Mouse (Mus musculus) heart, embryonic 11.5 days (tissue): Measurements from ENCODE around the gene Pinlyp. TPM values are rescaled to one million over a fixed set of nuclear protein-coding genes. Genes with fewer than 3 reads are reported as not detected.
A peak's percentile ranks its signal among the peaks of the same experiment; 100 is the strongest.

Experiments
- ATAC-seq: fragments of 200-750 bp; cut with Nextera tagmentation; replicated peaks from 2 replicates; pipeline ENCODE4 v1.8.0; 2017; ENCODE audit warnings: moderate library complexity; ENCODE audit not compliant: insufficient number of reproducible peaks, low FRiP score, low TSS enrichment
- H3K27ac ChIP-seq: fragments of 300-500 bp; sonication (generic); 2 replicates; pipeline ENCODE4 v1.5.1; 2014; ENCODE audit warnings: mild to moderate bottlenecking, low read depth, low read length
- H3K27me3 ChIP-seq: fragments of 300-500 bp; sonication (generic); 2 replicates; pipeline ENCODE4 v1.6.1; 2014; ENCODE audit warnings: mild to moderate bottlenecking, low read length, mixed read lengths; ENCODE audit not compliant: control insufficient read depth, insufficient read depth
- H3K36me3 ChIP-seq: fragments of 300-500 bp; sonication (generic); 2 replicates; pipeline ENCODE4 v1.6.1; 2014; ENCODE audit warnings: mild to moderate bottlenecking, low read length, moderate library complexity, mixed read lengths; ENCODE audit not compliant: control insufficient read depth, insufficient read depth
- H3K4me1 ChIP-seq: fragments of 300-500 bp; sonication (generic); 2 replicates; pipeline ENCODE4 v1.6.1; 2014; ENCODE audit warnings: low read length; ENCODE audit not compliant: control insufficient read depth, insufficient read depth
- H3K4me2 ChIP-seq: fragments of 300-500 bp; sonication (generic); 2 replicates; pipeline ENCODE4 v1.6.1; 2014; ENCODE audit warnings: mild to moderate bottlenecking, moderate library complexity
- H3K4me3 ChIP-seq: fragments of 300-500 bp; sonication (generic); 2 replicates; pipeline ENCODE4 v1.5.1; 2014; ENCODE audit warnings: low read depth, low read length
- H3K9ac ChIP-seq: fragments of 300-500 bp; sonication (generic); 2 replicates; pipeline ENCODE4 v1.6.1; 2014; ENCODE audit warnings: mild to moderate bottlenecking, low read depth, low read length, moderate library complexity
- H3K9me3 ChIP-seq: fragments of 300-500 bp; sonication (generic); replicated peaks from 2 replicates; pipeline ENCODE4 v1.6.1; 2016; ENCODE audit warnings: low read length; ENCODE audit not compliant: control insufficient read depth
- WGBS: fragments of 180-500 bp; shearing (Covaris S2); extraction: QIAGEN DNeasy Blood & Tissue Kit; methylation state at CpG from one replicate; pipeline ENCODE4 v1.1.7; 2014; ENCODE audit not compliant: insufficient replicate concordance; 5-methylcytosine and 5-hydroxymethylcytosine counted together
- polyA plus RNA-seq: library from polyadenylated mRNA; unstranded; fragments of >200 nt; fragmentation: Nextera tagmentation; extraction: Ambion mirVana; gene quantifications from 2 replicates; pipeline ENCODE4 v1.2.1, GENCODE M21; 2014

The Pinlyp gene
- not detected in 2 replicates for polyA plus RNA-seq

- Histone ChIP-seq H3K4me3 (peak within 1 kb of the TSS; percentile 88), H3K36me3 (peaks cover 3% of the 10 kb centered on the region; the same call in 1 of the 2 replicates), H3K4me1 (peaks cover 13% of the 10 kb centered on the region), H3K9ac (peak within 1 kb of the TSS; percentile 86), H3K9me3 (no peaks in the 10 kb centered on the region), H3K4me2 (peak within 1 kb of the TSS; percentile 73), H3K27ac (peak within 1 kb of the TSS; percentile 75), H3K27me3 (no peaks in the 10 kb centered on the region)
- no peak for ATAC-seq
- 38% methylated on average over 13 of the region's 13 CpGs for whole genome bisulfite sequencing
These were observed at the start of gene Pinlyp, which contains the start of gene Xrcc1 for GRCm38 (mm10) chr7:24546068-24546614. Gene Pinlyp (minus strand): TSS chr7:24546118. Gene Xrcc1 (plus strand): TSS chr7:24546289.

DNA sequence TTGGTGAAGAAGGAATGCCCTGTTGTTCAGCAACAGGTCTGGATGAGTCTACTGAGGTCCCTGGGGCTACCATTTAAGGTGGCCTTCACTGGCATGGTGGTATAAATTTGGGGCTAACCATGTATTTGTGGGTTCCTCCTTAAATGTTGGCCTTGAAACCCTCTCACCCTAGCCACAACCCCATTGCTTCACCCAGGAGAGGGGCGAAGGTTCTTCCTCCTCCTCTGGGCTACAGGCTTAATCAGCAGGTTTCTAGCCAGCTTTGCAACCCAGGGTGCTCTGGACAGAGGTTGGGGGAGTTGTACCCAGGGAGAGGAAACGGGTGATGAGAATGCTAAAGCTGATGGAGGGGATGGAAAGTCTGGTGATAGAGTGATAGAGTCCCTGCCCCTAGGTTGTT, 49.5 kb upstream of the Pinlyp start:
- no peak overlapping the region for H3K9ac ChIP-seq
- ATAC-seq = no peak
- H3K27ac ChIP-seq = no peak overlapping the region
- H3K4me3 ChIP-seq = no peak overlapping the region
- 50% methylated on average over 2 of the region's 2 CpGs for WGBS
- peaks cover 18% of the 10 kb centered on the region for H3K27me3 ChIP-seq
- H3K36me3 ChIP-seq = no peaks in the 10 kb centered on the region
- H3K4me1 ChIP-seq = peaks cover 3% of the 10 kb centered on the region; the same call in 1 of the 2 replicates
- no peak overlapping the region for H3K4me2 ChIP-seq
- no peaks in the 10 kb centered on the region for H3K9me3 ChIP-seq

GRCm38 (mm10) chr7:24594309-24594803, 48.4 kb upstream of the Pinlyp start:
- no peak overlapping the region for H3K27ac ChIP-seq
- ATAC-seq = no peak
- 4% methylated on average over 13 of the region's 13 CpGs for WGBS

GRCm38 (mm10) chr7:24593621-24594308, 47.8 kb upstream of the Pinlyp start:
- WGBS = 2% methylated on average over 39 of the region's 39 CpGs
- H3K4me2 ChIP-seq = peak overlapping the region; percentile 85
- no peaks in the 10 kb centered on the region for H3K36me3 ChIP-seq
- peak overlapping the region; percentile 70 for H3K4me3 ChIP-seq
- no peak overlapping the region for H3K27ac ChIP-seq
- H3K27me3 ChIP-seq = peaks cover 18% of the 10 kb centered on the region
- peak; percentile 75; the same call in 1 of the 2 replicates for ATAC-seq
- no peaks in the 10 kb centered on the region for H3K9me3 ChIP-seq
- H3K9ac ChIP-seq = peak overlapping the region; percentile 73
- peaks cover 3% of the 10 kb centered on the region; the same call in 1 of the 2 replicates for H3K4me1 ChIP-seq

More at GRCm38 (mm10) chr7:24594309-24594803, 48.4 kb upstream of the Pinlyp start:
- Histone ChIP-seq H3K36me3 (no peaks in the 10 kb centered on the region), H3K4me1 (peaks cover 3% of the 10 kb centered on the region; the same call in 1 of the 2 replicates), H3K27me3 (peaks cover 18% of the 10 kb centered on the region), H3K9me3 (no peaks in the 10 kb centered on the region), H3K4me2 (peak overlapping the region; percentile 85), H3K9ac (peak overlapping the region; percentile 73), H3K4me3 (peak overlapping the region; percentile 70)

DNA sequence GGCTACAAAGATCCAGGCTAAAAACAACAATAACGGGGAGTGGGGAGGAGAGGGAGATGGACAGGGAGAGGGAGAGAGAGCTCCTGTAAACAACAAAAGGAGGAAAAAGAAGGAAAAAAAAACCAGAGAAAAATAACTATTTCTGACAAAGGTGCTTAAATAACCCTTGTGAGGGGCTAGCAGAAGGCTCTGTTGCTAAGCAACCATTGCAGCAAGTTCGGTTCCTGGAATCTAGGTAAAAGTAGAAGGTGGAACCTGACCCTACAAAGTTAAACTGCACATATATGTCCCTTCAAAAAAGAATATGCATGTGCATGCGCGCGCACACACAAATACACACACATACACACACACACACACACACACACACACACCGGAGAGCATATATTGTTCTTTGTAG, 46.9 kb upstream of the Pinlyp start:
- H3K36me3 ChIP-seq = no peaks in the 10 kb centered on the region
- H3K9ac ChIP-seq = no peak overlapping the region
- H3K27me3 ChIP-seq = peaks cover 20% of the 10 kb centered on the region
- no peak overlapping the region for H3K4me3 ChIP-seq
- no peak for ATAC-seq
- H3K4me2 ChIP-seq = no peak overlapping the region
- H3K9me3 ChIP-seq = no peaks in the 10 kb centered on the region
- no peak overlapping the region for H3K27ac ChIP-seq
- H3K4me1 ChIP-seq = peaks cover 3% of the 10 kb centered on the region; the same call in 1 of the 2 replicates
- 80% methylated on average over 6 of the region's 6 CpGs for WGBS

GRCm38 (mm10) chr7:24592163-24592562, 46.2 kb upstream of the Pinlyp start:
- Histone ChIP-seq H3K27me3 (peaks cover 27% of the 10 kb centered on the region), H3K4me1 (peaks cover 7% of the 10 kb centered on the region; the same call in 1 of the 2 replicates), H3K4me3 (no peak overlapping the region), H3K27ac (no peak overlapping the region), H3K4me2 (no peak overlapping the region), H3K36me3 (no peaks in the 10 kb centered on the region), H3K9me3 (no peaks in the 10 kb centered on the region), H3K9ac (no peak overlapping the region)
- ATAC-seq = no peak
- 52% methylated on average over 4 of the region's 4 CpGs for WGBS

GRCm38 (mm10) chr7:24591735-24592134, 45.8 kb upstream of the Pinlyp start:
- Histone ChIP-seq H3K36me3 (no peaks in the 10 kb centered on the region), H3K27me3 (peaks cover 31% of the 10 kb centered on the region), H3K9ac (no peak overlapping the region), H3K4me2 (no peak overlapping the region), H3K9me3 (no peaks in the 10 kb centered on the region), H3K27ac (no peak overlapping the region), H3K4me1 (peaks cover 7% of the 10 kb centered on the region; the same call in 1 of the 2 replicates), H3K4me3 (no peak overlapping the region)
- ATAC-seq = no peak
- 64% methylated on average over 5 of the region's 5 CpGs for WGBS

DNA sequence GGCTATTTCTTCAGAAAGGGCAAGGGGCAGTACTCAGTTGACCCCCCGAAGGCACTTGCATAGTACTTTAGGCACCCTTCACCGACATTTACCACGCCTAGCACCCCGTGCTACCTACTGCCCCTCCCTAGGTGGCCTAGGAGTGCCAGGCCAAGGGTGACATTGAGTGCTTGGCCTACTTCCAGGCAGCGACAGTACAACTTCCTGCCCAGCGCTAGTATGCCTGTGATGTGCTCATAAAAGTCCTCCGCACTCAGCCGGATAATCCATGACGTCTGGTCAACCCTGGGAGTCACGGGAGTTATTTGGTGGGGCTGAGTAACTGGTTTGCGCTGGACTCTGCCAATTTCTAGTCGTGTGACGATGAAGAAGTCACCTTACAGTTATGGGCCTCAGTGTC, 42.4 kb upstream of the Pinlyp start:
- Histone ChIP-seq H3K9me3 (no peaks in the 10 kb centered on the region), H3K9ac (no peak overlapping the region), H3K27ac (no peak overlapping the region), H3K4me3 (no peak overlapping the region), H3K36me3 (no peaks in the 10 kb centered on the region), H3K27me3 (peaks cover 39% of the 10 kb centered on the region), H3K4me2 (no peak overlapping the region), H3K4me1 (0 out of 2 replicates have a peak, but pooled peaks cover 4% of the 10 kb centered on the region)
- WGBS = 84% methylated on average over 13 of the region's 13 CpGs
- no peak for ATAC-seq
